Mouse (Mus musculus): ENCODE data around the gene Zfp579.
A peak's percentile ranks its signal among the peaks of the same experiment; 100 is the strongest.

- TF ChIP-seq CTCF (IDR thresholded peaks at IDR 0.05; ENCODE audit: borderline replicate concordance, extremely low read depth, insufficient read depth, insufficient read length), result no peak
- TF ChIP-seq POLR2A (IDR thresholded peaks at IDR 0.05; ENCODE audit: borderline replicate concordance, extremely low read depth, insufficient read depth, insufficient read length, poor library complexity, severe bottlenecking), result peak; percentile 20; the same call in 1 of the 2 replicates
Observed at GRCm38 (mm10) chr7:5014251-5015117, 18.5 kb upstream of the Zfp579 start, which contains the start of the genes Zfp524 and Fiz1.
